Mouse (Mus musculus): ENCODE data around the gene Zan. TPM values are rescaled to one million over a fixed set of nuclear protein-coding genes. Genes with fewer than 3 reads are reported as not detected.
"Not testable (repeated sequence)": the region's sequence is repeated elsewhere in the genome, so short reads cannot be mapped to it uniquely, and the experiment has no call there.

Gene Zan
- total and polyA plus RNA-seq, 3 experiments, result 0.04 to 0.10 TPM; not detected in 1

DNA sequence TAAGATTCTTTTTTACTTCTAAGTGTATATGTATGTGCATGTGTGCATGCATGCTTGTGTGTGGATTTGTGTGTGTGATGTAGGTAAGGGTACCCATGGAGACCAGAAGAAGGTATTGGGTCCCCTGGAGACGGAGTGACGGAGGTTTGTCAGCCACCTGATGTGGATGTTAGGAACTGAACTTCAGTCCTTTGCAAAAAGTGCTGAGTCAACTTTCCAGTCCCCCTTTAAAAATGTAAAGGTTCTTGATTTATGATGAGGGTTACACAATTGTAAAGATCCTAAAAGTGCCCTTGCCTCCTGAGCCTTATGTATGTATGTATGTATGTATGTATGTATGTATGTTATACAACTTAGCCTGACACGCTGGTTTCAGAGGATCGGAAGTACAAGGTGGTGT, 46.5 kb downstream of the Zan start:
- TF ChIP-seq MAFK (IDR thresholded peaks at IDR 0.05; ENCODE audit: insufficient replicate concordance, low read length), result peak; percentile 65
- H3K9ac ChIP-seq (ENCODE audit: insufficient read depth, low read depth); H3K4me3 ChIP-seq (replicated peaks in 1 of 3; ENCODE audit: low read depth in 2 of 3, low read length in 2 of 3, poor library complexity in 1 of 3); H3K27ac ChIP-seq (ENCODE audit: insufficient read depth, low read depth); H3K79me2 ChIP-seq (replicated peaks; ENCODE audit: control insufficient read depth, extremely low read depth, insufficient read depth, poor library complexity, severe bottlenecking); in situ Hi-C loops (cut with MboI; ENCODE audit: low pct_ligation_motif_present, low pct_unique_long_range_greater_than_20kb, low sequenced_read_pairs); H3K36me3 ChIP-seq (replicated peaks in 1 of 2; ENCODE audit: control insufficient read depth in 1 of 2, insufficient read depth in 1 of 2, low read length in 1 of 2); H3K4me2 ChIP-seq (ENCODE audit: insufficient read depth, low read depth, poor library complexity, severe bottlenecking); DNase-seq (ENCODE audit: extremely low read depth); H3K4me1 ChIP-seq (ENCODE audit: control insufficient read depth in 1 of 2, insufficient read depth in 2 of 2); H3K9me3 ChIP-seq (replicated peaks; ENCODE audit: low read length); dilution Hi-C loops (cut with MboI; ENCODE audit: extremely low pct_ligation_motif_present, extremely low pct_unique_long_range_greater_than_20kb, low sequenced_read_pairs): not testable (repeated sequence)
- H3K27me3 ChIP-seq (replicated peaks), result peaks cover 81% of the 10 kb centered on the region

DNA sequence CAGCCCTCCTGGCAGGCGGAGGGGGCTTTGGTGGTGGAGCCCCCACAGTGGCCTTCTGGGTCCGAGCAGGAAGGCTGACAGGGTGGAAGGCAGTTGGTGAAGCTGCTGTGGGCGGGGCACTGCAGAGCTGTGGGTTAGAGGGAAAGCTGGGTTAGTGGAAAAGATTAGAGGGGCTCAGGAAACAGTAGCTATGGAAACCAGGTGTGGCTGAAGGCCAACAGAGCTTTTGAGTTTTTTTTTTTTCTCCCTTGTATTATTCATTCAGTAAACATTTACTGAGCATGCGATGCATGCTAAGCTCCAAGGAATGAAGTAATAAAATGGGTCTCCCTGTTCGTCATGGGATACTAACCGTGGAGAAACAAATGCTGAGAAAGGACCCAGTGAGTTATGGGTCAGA, 51.2 kb downstream of the Zan start:
- no peak overlapping the region for H3K4me3 ChIP-seq (replicated peaks in 1 of 3; ENCODE audit: low read depth in 2 of 3, low read length in 2 of 3, poor library complexity in 1 of 3)
- H3K9ac ChIP-seq (ENCODE audit: insufficient read depth, low read depth), result no peak overlapping the region
- H3K27ac ChIP-seq (ENCODE audit: insufficient read depth, low read depth), result no peak overlapping the region
- H3K4me1 ChIP-seq (ENCODE audit: control insufficient read depth in 1 of 2, insufficient read depth in 2 of 2), result peaks cover 0 to 4% of the 10 kb centered on the region in 2 experiments; a peak in 2 of 4 replicates
- H3K36me3 ChIP-seq (replicated peaks in 1 of 2; ENCODE audit: control insufficient read depth in 1 of 2, insufficient read depth in 1 of 2, low read length in 1 of 2), result no peaks in the 10 kb centered on the region
- H3K9me3 ChIP-seq (replicated peaks; ENCODE audit: low read length), result no peaks in the 10 kb centered on the region
- TF ChIP-seq MEF2A (IDR thresholded peaks at IDR 0.05; ENCODE audit: borderline replicate concordance, low read depth, low read length) (no peak), NRF1 (IDR thresholded peaks at IDR 0.05; ENCODE audit: low read depth, low read length) (no peak), ZNF384 (IDR thresholded peaks at IDR 0.05; ENCODE audit: low read depth, low read length) (no peak), GABPA (IDR thresholded peaks at IDR 0.05; ENCODE audit: insufficient replicate concordance, low read depth, low read length) (no peak), JUN (IDR thresholded peaks at IDR 0.05; ENCODE audit: insufficient read depth, low read depth, low read length) (no peak), USF1 (IDR thresholded peaks at IDR 0.05; ENCODE audit: low read depth, low read length) (no peak), ZMIZ1 (IDR thresholded peaks at IDR 0.05; ENCODE audit: low read depth, low read length) (no peak), CHD1 (IDR thresholded peaks at IDR 0.05; ENCODE audit: low read depth, low read length) (no peak), IRF4 (IDR thresholded peaks at IDR 0.05; ENCODE audit: low read depth, low read length) (no peak), ZKSCAN1 (IDR thresholded peaks at IDR 0.05; ENCODE audit: borderline replicate concordance, low read depth, low read length) (no peak), MAFK (IDR thresholded peaks at IDR 0.05; ENCODE audit: insufficient replicate concordance, low read length) (no peak)
- no peak for DNase-seq (ENCODE audit: extremely low read depth)
- H3K4me2 ChIP-seq (ENCODE audit: insufficient read depth, low read depth, poor library complexity, severe bottlenecking), result no peak overlapping the region
- in situ Hi-C loops (cut with MboI; ENCODE audit: low pct_ligation_motif_present, low pct_unique_long_range_greater_than_20kb, low sequenced_read_pairs), result no loop called here
- no peaks in the 10 kb centered on the region for H3K79me2 ChIP-seq (replicated peaks; ENCODE audit: control insufficient read depth, extremely low read depth, insufficient read depth, poor library complexity, severe bottlenecking)
- H3K27me3 ChIP-seq (replicated peaks), result peaks cover 87% of the 10 kb centered on the region
- dilution Hi-C loops (cut with MboI; ENCODE audit: extremely low pct_ligation_motif_present, extremely low pct_unique_long_range_greater_than_20kb, low sequenced_read_pairs), result no loop called here

DNA sequence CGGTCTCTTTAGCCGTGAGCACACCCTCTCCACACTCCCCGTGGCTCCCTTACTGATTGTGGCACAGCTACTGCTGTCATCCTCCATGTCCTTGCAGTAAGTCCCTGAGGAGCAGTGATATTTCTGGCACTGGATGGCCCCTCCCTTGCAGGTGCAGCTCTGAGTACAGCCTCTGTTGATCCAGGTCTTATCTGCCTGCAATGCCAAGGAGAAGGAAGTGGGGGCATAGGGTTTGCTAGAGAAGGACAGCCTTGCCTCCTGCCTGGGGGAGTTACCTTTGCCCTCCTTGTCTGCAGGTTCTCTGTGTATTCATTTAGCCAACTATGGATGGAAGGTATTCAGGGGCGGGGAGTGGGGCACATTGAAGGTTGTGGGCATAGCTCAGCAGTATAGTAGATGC, 57.0 kb downstream of the Zan start:
- H3K9me3 ChIP-seq (replicated peaks; ENCODE audit: low read length), result no peaks in the 10 kb centered on the region
- peaks cover 88% of the 10 kb centered on the region for H3K27me3 ChIP-seq (replicated peaks)
- H3K9ac ChIP-seq (ENCODE audit: insufficient read depth, low read depth), result no peak overlapping the region
- H3K4me1 ChIP-seq (ENCODE audit: control insufficient read depth in 1 of 2, insufficient read depth in 2 of 2), result no peaks in the 10 kb centered on the region; a peak in 1 of 4 replicates
- TF ChIP-seq GABPA (IDR thresholded peaks at IDR 0.05; ENCODE audit: insufficient replicate concordance, low read depth, low read length) (no peak), NELFE (IDR thresholded peaks at IDR 0.05; ENCODE audit: low read depth, low read length) (no peak), CHD1 (IDR thresholded peaks at IDR 0.05; ENCODE audit: low read depth, low read length) (no peak), JUND (conservative IDR thresholded peaks at IDR 0.05; ENCODE audit: low read depth, low read length) (no peak), RCOR1 (conservative IDR thresholded peaks at IDR 0.05; ENCODE audit: low read depth, low read length) (no peak), CTCF (conservative IDR thresholded peaks at IDR 0.05 in 1 of 2, IDR thresholded peaks at IDR 0.05 in 1 of 2; ENCODE audit: low read depth in 2 of 2, low read length in 2 of 2) (no peak), MXI1 (IDR thresholded peaks at IDR 0.05; ENCODE audit: low read depth, low read length) (no peak), NRF1 (IDR thresholded peaks at IDR 0.05; ENCODE audit: low read depth, low read length) (no peak), ETS1 (conservative IDR thresholded peaks at IDR 0.05; ENCODE audit: low read depth, low read length) (no peak), POLR2A (IDR thresholded peaks at IDR 0.05; ENCODE audit: low read depth, low read length) (no peak), BHLHE40 (IDR thresholded peaks at IDR 0.05; ENCODE audit: low read depth, low read length) (no peak)
- dilution Hi-C loops (cut with MboI; ENCODE audit: extremely low pct_ligation_motif_present, extremely low pct_unique_long_range_greater_than_20kb, low sequenced_read_pairs) (no loop called here), in situ Hi-C loops (cut with MboI; ENCODE audit: low pct_ligation_motif_present, low pct_unique_long_range_greater_than_20kb, low sequenced_read_pairs) (no loop called here)
- no peak overlapping the region for H3K27ac ChIP-seq (ENCODE audit: insufficient read depth, low read depth)
- H3K4me3 ChIP-seq (replicated peaks in 1 of 3; ENCODE audit: low read depth in 2 of 3, low read length in 2 of 3, poor library complexity in 1 of 3), result no peak overlapping the region
- no peak for DNase-seq (ENCODE audit: extremely low read depth)
- H3K36me3 ChIP-seq (replicated peaks in 1 of 2; ENCODE audit: control insufficient read depth in 1 of 2, insufficient read depth in 1 of 2, low read length in 1 of 2), result no peaks in the 10 kb centered on the region
- no peak overlapping the region for H3K4me2 ChIP-seq (ENCODE audit: insufficient read depth, low read depth, poor library complexity, severe bottlenecking)
- H3K79me2 ChIP-seq (replicated peaks; ENCODE audit: control insufficient read depth, extremely low read depth, insufficient read depth, poor library complexity, severe bottlenecking), result no peaks in the 10 kb centered on the region

Data from CH12.LX (cell line).